Mouse (Mus musculus) mature B cell (primary cell): Measurements from ENCODE around the gene Galntl5.
"Not testable (repeated sequence)": the region's sequence is repeated elsewhere in the genome, so short reads cannot be mapped to it uniquely, and the experiment has no call there.

Experiments used
- in situ Hi-C: fragments of 300-500 bp; cut with MboI; formaldehyde crosslinking; loops from 2 replicates; pipeline ENCODE4 v1.14.3; 2019

Gene Galntl5

GRCm38 (mm10) chr5:25181004-25181531 lies at the start of gene Galntl5:
Galntl5 (plus strand) TSS chr5:25181460.
- in situ Hi-C loops, result no loop called here

- in situ Hi-C loops, result no loop called here
Observed at GRCm38 (mm10) chr5:25146705-25147104, 34.6 kb upstream of the Galntl5 start.

GRCm38 (mm10) chr5:25149331-25149965 lies 31.8 kb upstream of the Galntl5 start:
- in situ Hi-C loops, result no loop called here

GRCm38 (mm10) chr5:25153491-25153890 lies 27.8 kb upstream of the Galntl5 start:
- in situ Hi-C loops, result no loop called here

GRCm38 (mm10) chr5:25153996-25154395 lies 27.3 kb upstream of the Galntl5 start:
- in situ Hi-C loops, result no loop called here

GRCm38 (mm10) chr5:25154823-25155222 lies 26.4 kb upstream of the Galntl5 start:
- in situ Hi-C loops, result no loop called here

GRCm38 (mm10) chr5:25155351-25155750 lies 25.9 kb upstream of the Galntl5 start:
- in situ Hi-C loops, result no loop called here

- in situ Hi-C loops, result no loop called here
Observed at GRCm38 (mm10) chr5:25157136-25157535, 24.1 kb upstream of the Galntl5 start.

- in situ Hi-C loops, result no loop called here
Observed at GRCm38 (mm10) chr5:25160515-25160914, 20.7 kb upstream of the Galntl5 start.

GRCm38 (mm10) chr5:25162981-25163380 lies 18.3 kb upstream of the Galntl5 start:
- in situ Hi-C loops, result no loop called here

GRCm38 (mm10) chr5:25163938-25164337 lies 17.3 kb upstream of the Galntl5 start:
- in situ Hi-C loops, result no loop called here

GRCm38 (mm10) chr5:25164341-25164740 lies 16.9 kb upstream of the Galntl5 start:
- in situ Hi-C loops, result no loop called here

GRCm38 (mm10) chr5:25165102-25165788 lies 16.0 kb upstream of the Galntl5 start:
- in situ Hi-C loops, result no loop called here

- in situ Hi-C loops, result no loop called here
Observed at GRCm38 (mm10) chr5:25165789-25166135, 15.5 kb upstream of the Galntl5 start.

GRCm38 (mm10) chr5:25166665-25167064 lies 14.6 kb upstream of the Galntl5 start:
- in situ Hi-C loops, result no loop called here

- in situ Hi-C loops, result not testable (repeated sequence)
Observed at GRCm38 (mm10) chr5:25177937-25178336, 3.3 kb upstream of the Galntl5 start.

GRCm38 (mm10) chr5:25178543-25178942 lies 2.7 kb upstream of the Galntl5 start:
- in situ Hi-C loops, result not testable (repeated sequence)

- in situ Hi-C loops, result no loop called here
Observed at GRCm38 (mm10) chr5:25179284-25179683, 2.0 kb upstream of the Galntl5 start.

- in situ Hi-C loops, result no loop called here
Observed at GRCm38 (mm10) chr5:25179936-25180488, 1.2 kb upstream of the Galntl5 start.

- in situ Hi-C loops, result no loop called here
Observed at GRCm38 (mm10) chr5:25183595-25183994, 2.3 kb downstream of the Galntl5 start.

GRCm38 (mm10) chr5:25184594-25184993 lies 3.3 kb downstream of the Galntl5 start:
- in situ Hi-C loops, result no loop called here

GRCm38 (mm10) chr5:25187727-25188126 lies 6.5 kb downstream of the Galntl5 start:
- in situ Hi-C loops, result no loop called here

- in situ Hi-C loops, result no loop called here
Observed at GRCm38 (mm10) chr5:25188802-25189201, 7.5 kb downstream of the Galntl5 start.
